Mouse (Mus musculus) hindbrain, embryonic 10.5 days (tissue): Measurements from ENCODE around the gene Ppp1r11. TPM values are rescaled to one million over a fixed set of nuclear protein-coding genes. Genes with fewer than 3 reads are reported as not detected.
"Not testable (repeated sequence)": the region's sequence is repeated elsewhere in the genome, so short reads cannot be mapped to it uniquely, and the experiment has no call there.

Experiments
- DNase-seq: peaks from one replicate; pipeline ENCODE4 v3.0.0-alpha.2; 2017; ENCODE audit warnings: low spot score
- H3K27ac ChIP-seq: fragments of 300-500 bp; sonication (generic); 2 replicates; pipeline ENCODE4 v1.5.1; 2016; ENCODE audit warnings: mild to moderate bottlenecking, moderate library complexity
- H3K27me3 ChIP-seq: fragments of 300-500 bp; sonication (generic); 2 replicates; pipeline ENCODE4 v1.6.1; 2016; ENCODE audit warnings: mild to moderate bottlenecking; ENCODE audit not compliant: poor library complexity, insufficient read depth, severe bottlenecking
- H3K36me3 ChIP-seq: fragments of 300-500 bp; sonication (generic); 2 replicates; pipeline ENCODE4 v1.6.1; 2016; ENCODE audit warnings: mild to moderate bottlenecking, moderate library complexity
- H3K4me1 ChIP-seq: fragments of 300-500 bp; sonication (generic); replicated peaks from 2 replicates; pipeline ENCODE4 v1.6.1; 2016; ENCODE audit warnings: mild to moderate bottlenecking
- H3K4me3 ChIP-seq: fragments of 300-500 bp; sonication (generic); 2 replicates; pipeline ENCODE4 v1.5.1; 2016; ENCODE audit warnings: mild to moderate bottlenecking, moderate library complexity
- H3K9me3 ChIP-seq: fragments of 300-500 bp; sonication (generic); 2 replicates; pipeline ENCODE4 v1.6.1; 2016; ENCODE audit warnings: mild to moderate bottlenecking, moderate library complexity
- WGBS: fragments of 180-500 bp; shearing (Covaris S2); methylation state at CpG from one replicate; pipeline ENCODE4 v1.1.7; 2016; 5-methylcytosine and 5-hydroxymethylcytosine counted together
- polyA plus RNA-seq: library from polyadenylated mRNA; unstranded; fragments of >200 nt; fragmentation: Nextera tagmentation; extraction: Ambion mirVana; gene quantifications from 2 replicates; pipeline ENCODE4 v1.2.1, GENCODE M21; 2016

Gene Ppp1r11
- polyA plus RNA-seq, result 162 and 178 TPM in 2 replicates

- H3K4me1 ChIP-seq, result peaks cover 33% of the 10 kb centered on the region
- WGBS, result 3% methylated on average over 36 of the region's 36 CpGs
- peaks cover 38% of the 10 kb centered on the region for H3K36me3 ChIP-seq
- H3K9me3 ChIP-seq, result no peaks in the 10 kb centered on the region
- peak; percentile 97 for DNase-seq
- H3K4me3 ChIP-seq, result peak within 1 kb of the TSS; percentile 68
- peak within 1 kb of the TSS; percentile 90 for H3K27ac ChIP-seq
- peaks cover 9% of the 10 kb centered on the region for H3K27me3 ChIP-seq
Measured at GRCm38 (mm10) chr17:36950981-36951947, at the start of gene Ppp1r11. Gene Ppp1r11 (minus strand): TSS chr17:36951741.

- peak within 1 kb of the TSS; percentile 98 for H3K27ac ChIP-seq
- peak within 1 kb of the TSS; percentile 80 for H3K4me3 ChIP-seq
- H3K27me3 ChIP-seq, result no peaks in the 10 kb centered on the region
- H3K36me3 ChIP-seq, result peaks cover 18% of the 10 kb centered on the region
- no peaks in the 10 kb centered on the region for H3K9me3 ChIP-seq
- 97% methylated on average over 7 of the region's 7 CpGs for WGBS
- no peak for DNase-seq
- peaks cover 19% of the 10 kb centered on the region; the same call in 1 of the 2 replicates for H3K4me1 ChIP-seq
Measured at GRCm38 (mm10) chr17:37000863-37001262, 49.3 kb upstream of the Ppp1r11 start, which contains the start of gene Zfp57. Gene Zfp57 (plus strand): TSS chr17:37001163.

- Histone ChIP-seq H3K4me3 (no peak overlapping the region), H3K27ac (no peak overlapping the region), H3K36me3 (no peaks in the 10 kb centered on the region), H3K27me3 (no peaks in the 10 kb centered on the region), H3K9me3 (no peaks in the 10 kb centered on the region), H3K4me1 (peaks cover 19% of the 10 kb centered on the region; the same call in 1 of the 2 replicates)
- 68% methylated on average over 2 of the region's 2 CpGs for WGBS
- DNase-seq, result no peak
Measured at GRCm38 (mm10) chr17:36998477-36998876, 46.9 kb upstream of the Ppp1r11 start.

GRCm38 (mm10) chr17:36997033-36997735 lies 45.6 kb upstream of the Ppp1r11 start:
- Histone ChIP-seq H3K4me3 (no peak overlapping the region), H3K4me1 (0 out of 2 replicates have a peak, but pooled peaks cover 8% of the 10 kb centered on the region), H3K27me3 (no peaks in the 10 kb centered on the region), H3K9me3 (no peaks in the 10 kb centered on the region), H3K36me3 (no peaks in the 10 kb centered on the region), H3K27ac (no peak overlapping the region)
- peak; percentile 84 for DNase-seq
- WGBS, result 29% methylated on average over 7 of the region's 7 CpGs

GRCm38 (mm10) chr17:36995448-36995847 lies 43.9 kb upstream of the Ppp1r11 start:
- Histone ChIP-seq H3K9me3 (no peaks in the 10 kb centered on the region), H3K4me1 (0 out of 2 replicates have a peak, but pooled peaks cover 3% of the 10 kb centered on the region), H3K36me3 (no peaks in the 10 kb centered on the region), H3K4me3 (no peak overlapping the region), H3K27me3 (peaks cover 10% of the 10 kb centered on the region), H3K27ac (no peak overlapping the region)
- no peak for DNase-seq
- 53% methylated on average over 3 of the region's 3 CpGs for WGBS

GRCm38 (mm10) chr17:36994528-36994927 lies 43.0 kb upstream of the Ppp1r11 start:
- Histone ChIP-seq H3K36me3 (no peaks in the 10 kb centered on the region), H3K9me3 (no peaks in the 10 kb centered on the region), H3K4me3 (no peak overlapping the region), H3K4me1 (0 out of 2 replicates have a peak, but pooled peaks cover 3% of the 10 kb centered on the region), H3K27me3 (peaks cover 16% of the 10 kb centered on the region), H3K27ac (no peak overlapping the region)
- no peak for DNase-seq
- WGBS, result 91% methylated on average over 2 of the region's 2 CpGs

GRCm38 (mm10) chr17:36993770-36994325 lies 42.3 kb upstream of the Ppp1r11 start:
- DNase-seq, result no peak
- Histone ChIP-seq H3K9me3 (no peaks in the 10 kb centered on the region), H3K27ac (no peak overlapping the region), H3K4me1 (peaks cover 3% of the 10 kb centered on the region; the same call in 1 of the 2 replicates), H3K27me3 (peaks cover 23% of the 10 kb centered on the region), H3K4me3 (no peak overlapping the region), H3K36me3 (no peaks in the 10 kb centered on the region)
- 83% methylated on average over 4 of the region's 4 CpGs for WGBS

- no peaks in the 10 kb centered on the region for H3K9me3 ChIP-seq
- DNase-seq, result no peak
- no peaks in the 10 kb centered on the region for H3K36me3 ChIP-seq
- no peak overlapping the region for H3K4me3 ChIP-seq
- WGBS, result 84% methylated on average over 3 of the region's 3 CpGs
- H3K27ac ChIP-seq, result no peak overlapping the region
- peaks cover 36% of the 10 kb centered on the region for H3K27me3 ChIP-seq
- peaks cover 9% of the 10 kb centered on the region for H3K4me1 ChIP-seq
Measured at GRCm38 (mm10) chr17:36992336-36993104, 41.0 kb upstream of the Ppp1r11 start.

- WGBS, result 93% methylated on average over 6 of the region's 6 CpGs
- DNase-seq, result not testable (repeated sequence)
Measured at GRCm38 (mm10) chr17:36990630-36991029, 39.1 kb upstream of the Ppp1r11 start.

GRCm38 (mm10) chr17:36989437-36989836 lies 37.9 kb upstream of the Ppp1r11 start, which contains the start of gene H2-M5:
Gene H2-M5 (minus strand): TSS chr17:36989537.
- peak within 1 kb of the TSS; percentile 9; the same call in 1 of the 2 replicates for H3K4me3 ChIP-seq
- no peak within 1 kb of the TSS for H3K27ac ChIP-seq
- no peaks in the 10 kb centered on the region for H3K9me3 ChIP-seq
- 25% methylated on average over 5 of the region's 5 CpGs for WGBS
- H3K4me1 ChIP-seq, result peaks cover 6% of the 10 kb centered on the region
- peaks cover 48% of the 10 kb centered on the region for H3K27me3 ChIP-seq
- H3K36me3 ChIP-seq, result no peaks in the 10 kb centered on the region
- DNase-seq, result no peak

More at GRCm38 (mm10) chr17:36990630-36991029, 39.1 kb upstream of the Ppp1r11 start:
- not testable (repeated sequence) for H3K4me3 ChIP-seq, H3K36me3 ChIP-seq, H3K9me3 ChIP-seq, H3K4me1 ChIP-seq, H3K27ac ChIP-seq
- H3K27me3 ChIP-seq, result peaks cover 48% of the 10 kb centered on the region

GRCm38 (mm10) chr17:36988475-36988874 lies 36.9 kb upstream of the Ppp1r11 start:
- H3K27ac ChIP-seq, result no peak overlapping the region
- DNase-seq, result no peak
- H3K27me3 ChIP-seq, result peaks cover 48% of the 10 kb centered on the region
- peak overlapping the region; percentile 9; the same call in 1 of the 2 replicates for H3K4me3 ChIP-seq
- WGBS, result 6% methylated on average over 24 of the region's 24 CpGs
- H3K9me3 ChIP-seq, result no peaks in the 10 kb centered on the region
- H3K4me1 ChIP-seq, result peaks cover 6% of the 10 kb centered on the region
- no peaks in the 10 kb centered on the region for H3K36me3 ChIP-seq
